Mouse (Mus musculus) CH12.LX (cell line): ENCODE data around the gene Dnaaf1.

Experiments
- CHD1 ChIP-seq: IDR thresholded peaks from 2 replicates; pipeline ENCODE4 v1.6.1; 2012; ENCODE audit warnings: low read depth, low read length, improper control_type of control experiment, inconsistent platforms
- CHD2 ChIP-seq: IDR thresholded peaks from 2 replicates; pipeline ENCODE4 v1.6.1; 2011; ENCODE audit warnings: low read length, improper control_type of control experiment
- CTCF ChIP-seq, 2 experiments: IDR thresholded peaks in 1 of 2; conservative IDR thresholded peaks in 1 of 2; 2 replicates each; pipeline ENCODE4 v1.5.1; 2011 to 2012; ENCODE audit warnings: low read depth in 2 of 2, low read length in 2 of 2, improper control_type of control experiment in 1 of 2, inconsistent platforms in 1 of 2, mild to moderate bottlenecking in 1 of 2, moderate library complexity in 1 of 2
- ELF1 ChIP-seq: IDR thresholded peaks from 2 replicates; pipeline ENCODE4 v1.6.1; 2014; ENCODE audit warnings: low read depth, mild to moderate bottlenecking, inconsistent platforms, low read length, improper control_type of control experiment
- EP300 ChIP-seq: IDR thresholded peaks from 2 replicates; pipeline ENCODE4 v1.6.1; 2011; ENCODE audit warnings: low read length, improper control_type of control experiment
- IRF4 ChIP-seq: IDR thresholded peaks from 2 replicates; pipeline ENCODE4 v1.6.1; 2014; ENCODE audit warnings: low read depth, mild to moderate bottlenecking, inconsistent platforms, low read length, improper control_type of control experiment
- MAX ChIP-seq: IDR thresholded peaks from 2 replicates; pipeline ENCODE4 v1.6.1; 2011; ENCODE audit warnings: low read length, improper control_type of control experiment
- NRF1 ChIP-seq: IDR thresholded peaks from 2 replicates; pipeline ENCODE4 v1.6.1; 2014; ENCODE audit warnings: low read depth, mild to moderate bottlenecking, inconsistent platforms, low read length, improper control_type of control experiment, moderate library complexity
- PAX5 ChIP-seq: IDR thresholded peaks from 2 replicates; pipeline ENCODE4 v1.6.1; 2012; ENCODE audit warnings: low read length, inconsistent platforms, mixed read lengths
- POLR2A ChIP-seq: IDR thresholded peaks from 2 replicates; pipeline ENCODE4 v1.6.1; 2011; ENCODE audit warnings: low read depth, mild to moderate bottlenecking, improper control_type of control experiment, low read length
- RCOR1 ChIP-seq: conservative IDR thresholded peaks from 2 replicates; pipeline ENCODE4 v1.6.1; 2012; ENCODE audit warnings: low read depth, mild to moderate bottlenecking, inconsistent platforms, low read length, improper control_type of control experiment
- TCF12 ChIP-seq: IDR thresholded peaks from 2 replicates; pipeline ENCODE4 v1.6.1; 2014; ENCODE audit warnings: low read depth, mild to moderate bottlenecking, inconsistent platforms, low read length, improper control_type of control experiment
- ZNF384 ChIP-seq: IDR thresholded peaks from 2 replicates; pipeline ENCODE4 v1.6.1; 2012; ENCODE audit warnings: low read depth, low read length, improper control_type of control experiment, inconsistent platforms

DNA sequence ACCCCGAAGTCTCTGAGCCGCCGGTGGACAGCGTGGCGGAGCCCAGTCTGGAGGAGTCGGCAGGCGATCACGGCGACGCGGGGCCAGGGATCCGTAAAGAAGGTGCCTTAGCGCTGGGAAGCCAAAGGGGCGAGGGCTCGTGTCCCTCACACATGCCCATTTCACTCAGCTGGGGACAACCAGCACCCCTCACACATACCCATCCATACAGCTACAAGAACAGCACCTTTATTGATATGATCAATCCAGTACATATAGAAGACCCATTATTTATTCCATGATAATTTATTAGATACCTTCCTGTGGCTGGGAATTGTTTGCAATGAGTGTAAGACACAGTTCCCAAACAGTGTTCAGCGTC, 311 bp downstream of the Dnaaf1 start:
- TF ChIP-seq ZNF384 (no peak), RCOR1 (no peak), IRF4 (no peak), CTCF (conservative IDR thresholded peaks at IDR 0.05 in 1 of 2, IDR thresholded peaks at IDR 0.05 in 1 of 2; ENCODE audit: low read depth in 2 of 2, low read length in 2 of 2) (no peak), PAX5 (no peak), EP300 (no peak), TCF12 (no peak), POLR2A (no peak), MAX (no peak), ELF1 (no peak), CHD2 (no peak), NRF1 (no peak), CHD1 (no peak)
